Mouse (Mus musculus) MEL (cell line): Measurements from ENCODE around the gene Dmac2. TPM values are rescaled to one million over a fixed set of nuclear protein-coding genes. Genes with fewer than 3 reads are reported as not detected.

Experiments
- DNase-seq: peaks from one replicate; pipeline ENCODE4 v3.0.0; 2011; ENCODE audit warnings: low read depth, low spot score
- H3K27ac ChIP-seq: 2 replicates; pipeline ENCODE4 v1.5.1; 2012; ENCODE audit warnings: low read depth, mild to moderate bottlenecking, control low read depth, low read length, moderate library complexity; ENCODE audit not compliant: control insufficient read depth
- H3K27me3 ChIP-seq, 2 experiments: fragments of 150-350 bp in 1 of 2; sonication (generic) in 1 of 2; 2 replicates each; pipeline ENCODE4 v1.6.1; 2012; ENCODE audit warnings: low read length in 2 of 2, mild to moderate bottlenecking in 2 of 2, improper control_type of control experiment in 1 of 2, moderate library complexity in 1 of 2; ENCODE audit not compliant: insufficient read depth in 2 of 2, control insufficient read depth in 1 of 2
- H3K36me3 ChIP-seq, 2 experiments: 2 replicates each; pipeline ENCODE4 v1.6.1; 2012 to 2014; ENCODE audit warnings: low read length in 2 of 2, improper control_type of control experiment in 1 of 2, inconsistent platforms in 1 of 2, mild to moderate bottlenecking in 1 of 2; ENCODE audit not compliant: insufficient read depth in 2 of 2, control insufficient read depth in 1 of 2
- H3K4me1 ChIP-seq, 2 experiments: fragments of 150-350 bp in 1 of 2; sonication (generic) in 1 of 2; 2 replicates each; pipeline ENCODE4 v1.6.1; 2012; ENCODE audit warnings: low read length in 2 of 2, improper control_type of control experiment in 1 of 2, mild to moderate bottlenecking in 1 of 2; ENCODE audit not compliant: insufficient read depth in 2 of 2, control insufficient read depth in 1 of 2
- H3K4me3 ChIP-seq, 2 experiments: fragments of 150-350 bp in 1 of 2; sonication (generic) in 1 of 2; 2 replicates each; pipeline ENCODE4 v1.5.1; 2012; ENCODE audit warnings: low read depth in 2 of 2, low read length in 2 of 2, mild to moderate bottlenecking in 2 of 2, moderate library complexity in 2 of 2, control low read depth in 1 of 2, improper control_type of control experiment in 1 of 2; ENCODE audit not compliant: control insufficient read depth in 1 of 2, insufficient read depth in 1 of 2
- H3K79me2 ChIP-seq: 2 replicates; pipeline ENCODE4 v1.6.1; 2012; ENCODE audit warnings: mild to moderate bottlenecking, low read length, moderate library complexity; ENCODE audit not compliant: control insufficient read depth, poor library complexity, insufficient read depth
- H3K9ac ChIP-seq: 2 replicates; pipeline ENCODE4 v1.6.1; 2012; ENCODE audit warnings: low read depth, mild to moderate bottlenecking, control low read depth, low read length, moderate library complexity; ENCODE audit not compliant: control insufficient read depth, poor library complexity, severe bottlenecking
- H3K9me3 ChIP-seq: fragments of 150-350 bp; sonication (generic); replicated peaks from 2 replicates; pipeline ENCODE4 v1.6.1; 2012; ENCODE audit warnings: mild to moderate bottlenecking, low read length, improper control_type of control experiment, moderate library complexity; ENCODE audit not compliant: insufficient read depth
- BHLHE40 ChIP-seq: IDR thresholded peaks from 2 replicates; pipeline ENCODE4 v1.6.1; 2012; ENCODE audit warnings: low read depth, mild to moderate bottlenecking, inconsistent platforms, low read length, improper control_type of control experiment, borderline replicate concordance
- CHD2 ChIP-seq: IDR thresholded peaks from 2 replicates; pipeline ENCODE4 v1.6.1; 2011; ENCODE audit warnings: low read length, improper control_type of control experiment
- CTCF ChIP-seq, 3 experiments: IDR thresholded peaks in 2 of 3; conservative IDR thresholded peaks in 1 of 3; 2 replicates each; pipeline ENCODE4 v1.5.1; 2011 to 2012; ENCODE audit warnings: low read length in 3 of 3, low read depth in 2 of 3, mild to moderate bottlenecking in 2 of 3, improper control_type of control experiment in 1 of 3, inconsistent platforms in 1 of 3, mixed read lengths in 1 of 3, moderate library complexity in 1 of 3; ENCODE audit not compliant: control insufficient read depth in 1 of 3, insufficient read depth in 1 of 3, poor library complexity in 1 of 3, severe bottlenecking in 1 of 3
- ELF1 ChIP-seq: IDR thresholded peaks from 2 replicates; pipeline ENCODE4 v1.6.1; 2014; ENCODE audit warnings: low read depth, mild to moderate bottlenecking, inconsistent platforms, low read length, improper control_type of control experiment, moderate library complexity
- EP300 ChIP-seq, 2 experiments: IDR thresholded peaks; 2 replicates each; pipeline ENCODE4 v1.6.1; 2011; ENCODE audit warnings: improper control_type of control experiment in 2 of 2, low read length in 2 of 2, low read depth in 1 of 2, mild to moderate bottlenecking in 1 of 2
- ETS1 ChIP-seq: IDR thresholded peaks from 2 replicates; pipeline ENCODE4 v1.6.1; 2012; ENCODE audit warnings: low read depth, mild to moderate bottlenecking, inconsistent platforms, low read length, improper control_type of control experiment, moderate library complexity
- GABPA ChIP-seq: IDR thresholded peaks from 2 replicates; pipeline ENCODE4 v1.6.1; 2012; ENCODE audit warnings: low read depth, mild to moderate bottlenecking, inconsistent platforms, low read length, improper control_type of control experiment, moderate library complexity
- HCFC1 ChIP-seq: IDR thresholded peaks from 2 replicates; pipeline ENCODE4 v1.6.1; 2012; ENCODE audit warnings: low read depth, mild to moderate bottlenecking, inconsistent platforms, low read length, improper control_type of control experiment, moderate library complexity
- JUND ChIP-seq: IDR thresholded peaks from 2 replicates; pipeline ENCODE4 v1.6.1; 2011; ENCODE audit warnings: low read depth, mild to moderate bottlenecking, improper control_type of control experiment, low read length
- KAT2A ChIP-seq: conservative IDR thresholded peaks from 2 replicates; pipeline ENCODE4 v1.6.1; 2012; ENCODE audit warnings: low read depth, low read length, improper control_type of control experiment, inconsistent platforms
- MAFK ChIP-seq: IDR thresholded peaks from 2 replicates; pipeline ENCODE4 v1.6.1; 2011; ENCODE audit warnings: low read depth, mild to moderate bottlenecking, low read length, improper control_type of control experiment, borderline replicate concordance
- MAX ChIP-seq: IDR thresholded peaks from 2 replicates; pipeline ENCODE4 v1.6.1; 2011; ENCODE audit warnings: low read length, improper control_type of control experiment
- MAZ ChIP-seq: IDR thresholded peaks from 2 replicates; pipeline ENCODE4 v1.6.1; 2012; ENCODE audit warnings: low read depth, mild to moderate bottlenecking, inconsistent platforms, low read length, improper control_type of control experiment
- MEF2A ChIP-seq: IDR thresholded peaks from 2 replicates; pipeline ENCODE4 v1.6.1; 2014; ENCODE audit warnings: low read depth, mild to moderate bottlenecking, inconsistent platforms, low read length, improper control_type of control experiment; ENCODE audit not compliant: poor library complexity, insufficient replicate concordance, severe bottlenecking; ENCODE audit errors: extremely low read depth
- NELFE ChIP-seq: IDR thresholded peaks from 2 replicates; pipeline ENCODE4 v1.6.1; 2011; ENCODE audit warnings: low read depth, low read length, improper control_type of control experiment
- NRF1 ChIP-seq: IDR thresholded peaks from 2 replicates; pipeline ENCODE4 v1.6.1; 2014; ENCODE audit warnings: low read depth, mild to moderate bottlenecking, inconsistent platforms, low read length, improper control_type of control experiment, moderate library complexity; ENCODE audit not compliant: poor library complexity, insufficient read depth, severe bottlenecking
- POLR2A ChIP-seq, 2 experiments: IDR thresholded peaks; 2 replicates each; pipeline ENCODE4 v1.6.1; 2011 to 2012; ENCODE audit warnings: low read length in 2 of 2, mild to moderate bottlenecking in 2 of 2, control low read depth in 1 of 2, improper control_type of control experiment in 1 of 2, low read depth in 1 of 2, moderate library complexity in 1 of 2; ENCODE audit not compliant: control insufficient read depth in 1 of 2, insufficient read depth in 1 of 2, poor library complexity in 1 of 2
- POLR2AphosphoS2 ChIP-seq: IDR thresholded peaks from 2 replicates; pipeline ENCODE4 v1.6.1; 2011; ENCODE audit warnings: low read length, improper control_type of control experiment
- RAD21 ChIP-seq: IDR thresholded peaks from 2 replicates; pipeline ENCODE4 v1.6.1; 2011; ENCODE audit warnings: mild to moderate bottlenecking, low read depth, low read length, improper control_type of control experiment
- RCOR1 ChIP-seq: IDR thresholded peaks from 2 replicates; pipeline ENCODE4 v1.6.1; 2012; ENCODE audit warnings: low read depth, mild to moderate bottlenecking, inconsistent platforms, low read length, improper control_type of control experiment
- SIN3A ChIP-seq: IDR thresholded peaks from 2 replicates; pipeline ENCODE4 v1.6.1; 2012; ENCODE audit warnings: low read length, improper control_type of control experiment, inconsistent platforms
- SMC3 ChIP-seq: IDR thresholded peaks from 2 replicates; pipeline ENCODE4 v1.6.1; 2011; ENCODE audit warnings: low read depth, low read length, improper control_type of control experiment
- TAL1 ChIP-seq: IDR thresholded peaks from 2 replicates; pipeline ENCODE4 v1.6.1; 2012; ENCODE audit warnings: mild to moderate bottlenecking, inconsistent platforms, low read length, moderate library complexity, mixed read lengths
- TBP ChIP-seq: IDR thresholded peaks from 2 replicates; pipeline ENCODE4 v1.8.0; 2011; ENCODE audit warnings: low read depth, low read length, improper control_type of control experiment
- UBTF ChIP-seq: IDR thresholded peaks from 2 replicates; pipeline ENCODE4 v1.6.1; 2012; ENCODE audit warnings: low read depth, mild to moderate bottlenecking, inconsistent platforms, low read length, improper control_type of control experiment, moderate library complexity, borderline replicate concordance; ENCODE audit not compliant: insufficient read depth
- USF1 ChIP-seq: IDR thresholded peaks from 2 replicates; pipeline ENCODE4 v1.6.1; 2014; ENCODE audit warnings: low read depth, mild to moderate bottlenecking, inconsistent platforms, low read length, improper control_type of control experiment, moderate library complexity
- ZC3H11A ChIP-seq: IDR thresholded peaks from 2 replicates; pipeline ENCODE4 v1.6.1; 2012; ENCODE audit warnings: low read depth, mild to moderate bottlenecking, inconsistent platforms, low read length, improper control_type of control experiment
- ZKSCAN1 ChIP-seq: IDR thresholded peaks from 2 replicates; pipeline ENCODE4 v1.6.1; 2012; ENCODE audit warnings: low read depth, mild to moderate bottlenecking, inconsistent platforms, low read length, improper control_type of control experiment, moderate library complexity
- ZMIZ1 ChIP-seq: IDR thresholded peaks from 2 replicates; pipeline ENCODE4 v1.6.1; 2012; ENCODE audit warnings: low read depth, mild to moderate bottlenecking, inconsistent platforms, low read length, improper control_type of control experiment, moderate library complexity
- polyA plus RNA-seq, 2 experiments: library from polyadenylated mRNA; stranded (reverse) in 1 of 2; unstranded in 1 of 2; fragments of >175 nt in 1 of 2; fragments of >200 nt in 1 of 2; gene quantifications; 2 replicates each; pipeline versions ENCODE4 v1.2.1 to v1.2.4; 2012; ENCODE audit warnings: low replicate concordance in 2 of 2, low read depth in 1 of 2; ENCODE audit not compliant: insufficient read length in 2 of 2, insufficient read depth in 1 of 2, missing spikeins in 1 of 2
- total RNA-seq: library from RNA; depleted of rRNA; stranded (reverse); fragments of 300-350 nt; gene quantifications from 2 replicates; pipeline ENCODE4 v1.2.3, GENCODE M21; 2012

Dmac2 gene
- total and polyA plus RNA-seq, 3 experiments: 14.8 to 32.8 TPM; not detected in 1

DNA sequence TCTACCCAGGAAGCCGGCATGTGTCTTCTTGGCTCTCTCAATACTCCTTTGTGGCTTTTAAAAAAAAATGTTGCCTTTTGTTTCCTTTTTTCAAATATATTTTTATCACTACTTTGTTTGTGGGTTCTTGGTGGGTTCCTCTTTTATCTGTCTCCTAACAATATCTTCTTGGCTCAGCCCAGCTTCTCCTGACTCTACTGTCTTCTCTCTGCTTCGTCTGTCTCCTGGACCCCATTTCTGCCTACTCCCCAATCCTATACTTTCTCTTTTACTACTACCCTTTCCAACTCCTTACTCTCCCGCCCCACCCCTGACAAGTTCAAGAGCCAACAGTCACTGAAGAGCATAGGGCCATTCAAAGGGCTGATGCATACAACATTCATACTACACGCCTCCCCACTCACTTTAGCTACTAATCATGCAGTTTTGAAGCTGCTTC is 12.6 kb upstream of the Dmac2 start (continued):
- TF ChIP-seq TAL1: peak; percentile 17; the same call in 1 of the 2 replicates
- TF ChIP-seq ZMIZ1: no peak
- no peak for TF ChIP-seq UBTF
- TF ChIP-seq EP300 (IDR thresholded peaks at IDR 0.05; ENCODE audit: low read depth in 1 of 2, low read length in 2 of 2): peak; percentile 82 to 88
- TF ChIP-seq NELFE: no peak
- TF ChIP-seq RAD21: no peak
- TF ChIP-seq ZKSCAN1: no peak; the same call in 1 of the 2 replicates
- TF ChIP-seq ZC3H11A: no peak
- TF ChIP-seq BHLHE40: peak; percentile 76
- TF ChIP-seq GABPA: no peak
- no peak for TF ChIP-seq ELF1
- TF ChIP-seq HCFC1: peak; percentile 63
- TF ChIP-seq USF1: no peak
- no peak for TF ChIP-seq POLR2A (IDR thresholded peaks at IDR 0.05; ENCODE audit: control insufficient read depth in 1 of 2, insufficient read depth in 1 of 2, low read depth in 1 of 2, low read length in 2 of 2, poor library complexity in 1 of 2)
- TF ChIP-seq MAZ: peak; percentile 43; the same call in 1 of the 2 replicates
- no peak for TF ChIP-seq KAT2A
- peak; percentile 91 for TF ChIP-seq RCOR1
- TF ChIP-seq SMC3: no peak; the same call in 1 of the 2 replicates
- TF ChIP-seq TBP: no peak
- TF ChIP-seq MAX: peak; percentile 40; the same call in 1 of the 2 replicates
- TF ChIP-seq NRF1: no peak
- TF ChIP-seq MAFK: peak; percentile 71; the same call in 1 of the 2 replicates

DNA sequence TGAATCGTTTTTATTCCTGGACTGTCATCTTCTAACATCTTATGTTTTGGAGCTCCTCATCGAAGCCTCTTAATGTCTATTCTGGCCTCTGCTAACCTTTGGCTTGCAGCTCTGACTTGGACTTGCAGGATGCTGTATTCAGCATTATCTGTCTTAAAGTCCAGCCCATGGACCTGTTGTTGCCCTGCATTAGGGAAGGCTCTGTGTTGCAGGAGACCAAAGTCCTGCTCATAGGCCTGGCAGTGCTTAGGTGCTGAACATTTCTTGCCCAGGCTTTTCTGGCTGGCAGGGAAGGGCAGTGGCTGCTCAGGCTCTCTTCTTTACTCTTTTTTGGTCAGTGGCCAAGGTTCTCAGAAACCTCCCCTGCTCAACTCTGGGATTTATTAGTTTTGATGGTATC is 12.0 kb upstream of the Dmac2 start:
- peak; percentile 23 for DNase-seq
- Histone ChIP-seq H3K27ac (peak overlapping the region; percentile 50), H3K4me3 (peak overlapping the region; percentile 39 to 44), H3K9me3 (no peaks in the 10 kb centered on the region), H3K36me3 (peaks cover 0 to 13% of the 10 kb centered on the region in 2 experiments; a peak in 2 of 4 replicates), H3K4me1 (peaks cover 0 to 6% of the 10 kb centered on the region in 2 experiments; a peak in 2 of 4 replicates), H3K9ac (peak overlapping the region; percentile 27), H3K79me2 (no peaks in the 10 kb centered on the region; the same call in 1 of the 2 replicates), H3K27me3 (peaks cover 0 to 2% of the 10 kb centered on the region in 2 experiments; a peak in 1 of 4 replicates)
- TF ChIP-seq SIN3A (no peak), POLR2AphosphoS2 (no peak), ELF1 (no peak), MEF2A (no peak), KAT2A (no peak), NRF1 (no peak), HCFC1 (no peak), CHD2 (no peak), ETS1 (no peak), CTCF (IDR thresholded peaks at IDR 0.05 in 2 of 3, conservative IDR thresholded peaks at IDR 0.05 in 1 of 3; ENCODE audit: control insufficient read depth in 1 of 3, insufficient read depth in 1 of 3, low read depth in 2 of 3, low read length in 3 of 3, poor library complexity in 1 of 3, severe bottlenecking in 1 of 3) (no peak), JUND (no peak), TBP (no peak), ZKSCAN1 (no peak), BHLHE40 (no peak)
